Mouse (Mus musculus): ENCODE measurements around the gene Ets2.

GRCm38 (mm10) chr16:95712121-95712520 lies 10.2 kb downstream of the Ets2 start:
- TF ChIP-seq POLR2A (IDR thresholded peaks at IDR 0.05; ENCODE audit: low read depth, low read length) (no peak), CTCF (IDR thresholded peaks at IDR 0.05; ENCODE audit: borderline replicate concordance, insufficient read depth, low read length) (no peak)
